Mouse (Mus musculus) neural tube, embryonic 12.5 days (tissue): Measurements from ENCODE around the gene Ddias. TPM values are rescaled to one million over a fixed set of nuclear protein-coding genes. Genes with fewer than 3 reads are reported as not detected.

Source experiments
- ATAC-seq: fragments of 200-750 bp; cut with Nextera tagmentation; 2 replicates; pipeline ENCODE4 v1.8.0; 2017; ENCODE audit warnings: low read depth, mild to moderate bottlenecking, moderate TSS enrichment, moderate library complexity; ENCODE audit not compliant: low FRiP score
- H3K27ac ChIP-seq: fragments of 300-500 bp; sonication (generic); 2 replicates; pipeline ENCODE4 v1.5.1; 2016
- H3K27me3 ChIP-seq: fragments of 300-500 bp; sonication (generic); replicated peaks from 2 replicates; pipeline ENCODE4 v1.6.1; 2016; ENCODE audit warnings: mild to moderate bottlenecking
- H3K36me3 ChIP-seq: fragments of 300-500 bp; sonication (generic); 2 replicates; pipeline ENCODE4 v1.6.1; 2016; ENCODE audit warnings: mild to moderate bottlenecking
- H3K4me1 ChIP-seq: fragments of 300-500 bp; sonication (generic); 2 replicates; pipeline ENCODE4 v1.6.1; 2016
- H3K4me2 ChIP-seq: fragments of 300-500 bp; sonication (generic); replicated peaks from 2 replicates; pipeline ENCODE4 v1.6.1; 2016; ENCODE audit warnings: mild to moderate bottlenecking
- H3K4me3 ChIP-seq: fragments of 300-500 bp; sonication (generic); 2 replicates; pipeline ENCODE4 v1.5.1; 2016
- H3K9ac ChIP-seq: fragments of 300-500 bp; sonication (generic); 2 replicates; pipeline ENCODE4 v1.6.1; 2016; ENCODE audit warnings: mild to moderate bottlenecking
- H3K9me3 ChIP-seq: fragments of 300-500 bp; sonication (generic); 2 replicates; pipeline ENCODE4 v1.6.1; 2016; ENCODE audit warnings: mild to moderate bottlenecking
- WGBS: fragments of 180-500 bp; shearing (Covaris S2); methylation state at CpG from one replicate; pipeline ENCODE4 v1.1.7; 2016; 5-methylcytosine and 5-hydroxymethylcytosine counted together
- polyA plus RNA-seq: library from polyadenylated mRNA; unstranded; fragments of >200 nt; fragmentation: Nextera tagmentation; extraction: Ambion mirVana; gene quantifications from 2 replicates; pipeline ENCODE4 v1.2.1, GENCODE M21; 2016

Ddias gene
- polyA plus RNA-seq, 1 experiment from 2014 or later, result 11.5 TPM

GRCm38 (mm10) chr7:92884998-92885660 is 11.1 kb upstream of the Ddias start:
- H3K4me3 ChIP-seq, result no peak overlapping the region
- no peak overlapping the region for H3K4me2 ChIP-seq
- no peaks in the 10 kb centered on the region for H3K27me3 ChIP-seq
- H3K9ac ChIP-seq, result no peak overlapping the region
- no peak for ATAC-seq
- H3K4me1 ChIP-seq, result no peaks in the 10 kb centered on the region
- WGBS, result 87% methylated on average over 6 of the region's 6 CpGs
- no peak overlapping the region for H3K27ac ChIP-seq
- H3K36me3 ChIP-seq, result no peaks in the 10 kb centered on the region
- no peaks in the 10 kb centered on the region for H3K9me3 ChIP-seq

- Histone ChIP-seq H3K36me3 (no peaks in the 10 kb centered on the region), H3K4me2 (no peak overlapping the region), H3K27ac (no peak overlapping the region), H3K27me3 (no peaks in the 10 kb centered on the region), H3K4me3 (no peak overlapping the region), H3K4me1 (no peaks in the 10 kb centered on the region), H3K9ac (no peak overlapping the region), H3K9me3 (no peaks in the 10 kb centered on the region)
- no peak for ATAC-seq
- 88% methylated on average over 9 of the region's 9 CpGs for WGBS
Observed at GRCm38 (mm10) chr7:92883850-92884716, 10.0 kb upstream of the Ddias start.

- Histone ChIP-seq H3K9ac (no peak overlapping the region), H3K27ac (no peak overlapping the region), H3K9me3 (no peaks in the 10 kb centered on the region), H3K4me3 (no peak overlapping the region), H3K27me3 (no peaks in the 10 kb centered on the region), H3K4me1 (peaks cover 10% of the 10 kb centered on the region), H3K36me3 (no peaks in the 10 kb centered on the region), H3K4me2 (no peak overlapping the region)
- ATAC-seq, result no peak
- WGBS, result 84% methylated on average over 7 of the region's 7 CpGs
Observed at GRCm38 (mm10) chr7:92878575-92879285, 4.7 kb upstream of the Ddias start.

- WGBS, result 43% methylated on average over 7 of the region's 7 CpGs
- Histone ChIP-seq H3K27ac (no peak overlapping the region), H3K4me1 (peaks cover 15% of the 10 kb centered on the region)
Observed at GRCm38 (mm10) chr7:92876538-92876937, 2.5 kb upstream of the Ddias start.

GRCm38 (mm10) chr7:92876066-92876465 is 2.0 kb upstream of the Ddias start:
- Histone ChIP-seq H3K4me1 (peaks cover 15% of the 10 kb centered on the region), H3K9me3 (no peaks in the 10 kb centered on the region), H3K4me2 (peak overlapping the region; percentile 78), H3K4me3 (peak overlapping the region; percentile 59; the same call in 1 of the 2 replicates), H3K9ac (no peak overlapping the region), H3K27ac (no peak overlapping the region), H3K27me3 (no peaks in the 10 kb centered on the region), H3K36me3 (no peaks in the 10 kb centered on the region)
- ATAC-seq, result no peak
- WGBS, result 33% methylated on average over 3 of the region's 3 CpGs

More at GRCm38 (mm10) chr7:92876538-92876937, 2.5 kb upstream of the Ddias start:
- no peak for ATAC-seq
- H3K36me3 ChIP-seq, result no peaks in the 10 kb centered on the region
- no peaks in the 10 kb centered on the region for H3K27me3 ChIP-seq
- no peaks in the 10 kb centered on the region for H3K9me3 ChIP-seq
- no peak overlapping the region for H3K4me3 ChIP-seq
- H3K4me2 ChIP-seq, result peak overlapping the region; percentile 78
- H3K9ac ChIP-seq, result no peak overlapping the region

- Histone ChIP-seq H3K27me3 (no peaks in the 10 kb centered on the region), H3K9me3 (no peaks in the 10 kb centered on the region), H3K4me1 (peaks cover 15% of the 10 kb centered on the region), H3K27ac (peak overlapping the region; percentile 94), H3K4me3 (peak overlapping the region; percentile 59), H3K9ac (peak overlapping the region; percentile 71), H3K36me3 (no peaks in the 10 kb centered on the region), H3K4me2 (peak overlapping the region; percentile 78)
- ATAC-seq, result peak; percentile 90
- under 1% methylated on average over 29 of the region's 29 CpGs for WGBS
Observed at GRCm38 (mm10) chr7:92874761-92875408, 838 bp upstream of the Ddias start.

- Histone ChIP-seq H3K4me2 (no peak overlapping the region), H3K9ac (no peak overlapping the region), H3K4me3 (no peak overlapping the region), H3K27ac (no peak overlapping the region), H3K36me3 (no peaks in the 10 kb centered on the region), H3K9me3 (no peaks in the 10 kb centered on the region), H3K4me1 (peaks cover 11% of the 10 kb centered on the region), H3K27me3 (no peaks in the 10 kb centered on the region)
- 92% methylated on average over 4 of the region's 4 CpGs for WGBS
- no peak for ATAC-seq
Observed at GRCm38 (mm10) chr7:92871596-92871995, 2.5 kb downstream of the Ddias start.

GRCm38 (mm10) chr7:92870161-92870560 is 3.9 kb downstream of the Ddias start:
- Histone ChIP-seq H3K4me2 (no peak overlapping the region), H3K4me1 (peaks cover 5% of the 10 kb centered on the region), H3K9ac (no peak overlapping the region), H3K9me3 (no peaks in the 10 kb centered on the region), H3K27ac (no peak overlapping the region), H3K27me3 (no peaks in the 10 kb centered on the region), H3K4me3 (no peak overlapping the region), H3K36me3 (no peaks in the 10 kb centered on the region)
- WGBS, result 87% methylated on average over 3 of the region's 3 CpGs
- no peak for ATAC-seq

GRCm38 (mm10) chr7:92866526-92866925 is 7.5 kb downstream of the Ddias start:
- H3K27me3 ChIP-seq, result no peaks in the 10 kb centered on the region
- no peaks in the 10 kb centered on the region for H3K36me3 ChIP-seq
- no peak overlapping the region for H3K9ac ChIP-seq
- no peak overlapping the region for H3K4me3 ChIP-seq
- no peak overlapping the region for H3K27ac ChIP-seq
- H3K4me2 ChIP-seq, result no peak overlapping the region
- WGBS, result 42% methylated on average over 2 of the region's 2 CpGs
- H3K9me3 ChIP-seq, result no peaks in the 10 kb centered on the region
- no peak for ATAC-seq
- no peaks in the 10 kb centered on the region for H3K4me1 ChIP-seq

- 78% methylated on average over 3 of the region's 3 CpGs for WGBS
- Histone ChIP-seq H3K4me1 (no peaks in the 10 kb centered on the region), H3K36me3 (no peaks in the 10 kb centered on the region), H3K27me3 (no peaks in the 10 kb centered on the region), H3K4me3 (no peak overlapping the region), H3K9ac (no peak overlapping the region), H3K9me3 (no peaks in the 10 kb centered on the region), H3K4me2 (no peak overlapping the region), H3K27ac (no peak overlapping the region)
- ATAC-seq, result no peak
Observed at GRCm38 (mm10) chr7:92848246-92848645, 25.8 kb downstream of the Ddias start.

- H3K27me3 ChIP-seq, result no peaks in the 10 kb centered on the region
- no peak overlapping the region for H3K4me3 ChIP-seq
- no peaks in the 10 kb centered on the region for H3K36me3 ChIP-seq
- H3K4me1 ChIP-seq, result no peaks in the 10 kb centered on the region
- H3K4me2 ChIP-seq, result no peak overlapping the region
- 86% methylated on average over 2 of the region's 2 CpGs for WGBS
- no peak for ATAC-seq
- no peak overlapping the region for H3K9ac ChIP-seq
- H3K9me3 ChIP-seq, result no peaks in the 10 kb centered on the region
- no peak overlapping the region for H3K27ac ChIP-seq
Observed at GRCm38 (mm10) chr7:92842254-92842653, 31.8 kb downstream of the Ddias start.

- H3K27ac ChIP-seq, result no peak overlapping the region
- no peak overlapping the region for H3K4me3 ChIP-seq
- no peak overlapping the region for H3K9ac ChIP-seq
- ATAC-seq, result no peak
- no peaks in the 10 kb centered on the region for H3K4me1 ChIP-seq
- H3K4me2 ChIP-seq, result no peak overlapping the region
- WGBS, result 69% methylated on average over 3 of the region's 3 CpGs
- no peaks in the 10 kb centered on the region for H3K9me3 ChIP-seq
- H3K27me3 ChIP-seq, result no peaks in the 10 kb centered on the region
- H3K36me3 ChIP-seq, result peaks cover 8% of the 10 kb centered on the region
Observed at GRCm38 (mm10) chr7:92837907-92838306, 36.1 kb downstream of the Ddias start.
